Mouse (Mus musculus) liver, embryonic 14.5 days (tissue): Measurements from ENCODE around the gene Lasp1.

Experiments used
- CTCF ChIP-seq: IDR thresholded peaks from 2 replicates; pipeline ENCODE4 v1.5.1; 2016; ENCODE audit warnings: antibody characterized with exemption, low read depth, control low read depth
- EP300 ChIP-seq: IDR thresholded peaks from 2 replicates; pipeline ENCODE4 v1.6.1; 2016; ENCODE audit warnings: antibody characterized with exemption, low read depth

GRCm38 (mm10) chr11:97877341-97877740 is 78.5 kb downstream of the Lasp1 start:
- TF ChIP-seq CTCF: no peak
- TF ChIP-seq EP300: no peak
